Mouse (Mus musculus) kidney, adult 2 months (tissue): ENCODE data around the gene Gm27021.

Source experiments
- CTCF ChIP-seq: fragments of 200-500 bp; conservative IDR thresholded peaks from 2 replicates; pipeline ENCODE4 v1.5.1; 2011; ENCODE audit warnings: low read depth, mild to moderate bottlenecking, control low read depth, low read length, moderate library complexity, mixed read lengths; ENCODE audit not compliant: insufficient read depth, insufficient read length
- POLR2A ChIP-seq: fragments of 200-500 bp; IDR thresholded peaks from one replicate; pipeline ENCODE4 v1.6.1; 2011; ENCODE audit warnings: low read depth, low read length, control low read depth

GRCm38 (mm10) chr8:120574941-120575340 is 92.9 kb downstream of the Gm27021 start:
- TF ChIP-seq POLR2A = no peak
- TF ChIP-seq CTCF = no peak
